Mouse (Mus musculus) thymus, postnatal 10 days (tissue): ENCODE data around the gene Zzef1.

Experiments
- DNase-seq, 2 experiments: peaks; one replicate each; pipeline ENCODE4 v3.0.0; 2021; ENCODE audit warnings: low spot score in 2 of 2

Gene Zzef1

GRCm38 (mm10) chr11:72955339-72955974, 159.4 kb downstream of the Zzef1 start:
- no peak for DNase-seq

- no peak for DNase-seq
Observed at GRCm38 (mm10) chr11:72957318-72957717, 161.3 kb downstream of the Zzef1 start.

DNA sequence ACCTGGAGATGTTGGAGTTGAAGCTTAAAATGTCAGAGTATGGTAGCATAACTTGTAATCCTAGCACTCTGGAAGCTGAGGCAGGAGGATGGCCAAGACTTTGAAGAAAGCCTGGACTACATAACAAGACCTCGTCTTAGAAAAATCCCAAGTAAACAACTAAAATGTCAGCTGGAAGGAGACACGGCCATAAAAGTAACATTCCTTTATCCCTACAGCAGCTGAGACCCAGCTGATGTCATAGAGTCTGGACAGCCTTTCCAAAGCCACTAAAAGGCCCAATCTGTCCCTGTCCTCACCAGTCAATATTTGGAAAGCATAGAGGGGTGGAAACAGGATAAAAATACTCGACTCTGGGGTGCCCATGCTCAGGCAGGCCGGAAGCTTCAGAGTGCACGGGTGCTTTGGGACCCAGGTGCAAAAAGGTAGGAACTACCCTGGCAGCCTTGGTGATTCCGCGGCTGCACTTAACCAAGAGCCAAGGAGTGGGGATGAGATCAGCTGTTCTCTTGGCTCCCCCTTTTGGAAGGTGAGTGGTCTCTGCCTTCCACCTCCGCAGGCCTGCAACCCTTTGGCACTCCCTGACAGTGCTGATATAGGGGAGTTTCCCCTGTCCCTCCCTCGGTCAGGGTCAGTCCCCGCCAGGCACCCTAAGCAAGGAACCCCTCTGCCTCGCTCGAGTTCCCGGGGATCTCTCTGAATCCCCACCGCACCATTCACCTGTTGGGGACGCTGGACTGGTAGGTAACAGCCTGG, 164.1 kb downstream of the Zzef1 start:
- DNase-seq = no peak

GRCm38 (mm10) chr11:72960723-72961071, 164.7 kb downstream of the Zzef1 start:
- DNase-seq = no peak

GRCm38 (mm10) chr11:72961072-72961980, 165.3 kb downstream of the Zzef1 start, which contains the start of gene Atp2a3:
Gene Atp2a3 (plus strand): TSS chr11:72961169.
- DNase-seq = peak; percentile 88 to 92

- DNase-seq = no peak
Observed at GRCm38 (mm10) chr11:72962378-72962777, 166.4 kb downstream of the Zzef1 start.

DNA sequence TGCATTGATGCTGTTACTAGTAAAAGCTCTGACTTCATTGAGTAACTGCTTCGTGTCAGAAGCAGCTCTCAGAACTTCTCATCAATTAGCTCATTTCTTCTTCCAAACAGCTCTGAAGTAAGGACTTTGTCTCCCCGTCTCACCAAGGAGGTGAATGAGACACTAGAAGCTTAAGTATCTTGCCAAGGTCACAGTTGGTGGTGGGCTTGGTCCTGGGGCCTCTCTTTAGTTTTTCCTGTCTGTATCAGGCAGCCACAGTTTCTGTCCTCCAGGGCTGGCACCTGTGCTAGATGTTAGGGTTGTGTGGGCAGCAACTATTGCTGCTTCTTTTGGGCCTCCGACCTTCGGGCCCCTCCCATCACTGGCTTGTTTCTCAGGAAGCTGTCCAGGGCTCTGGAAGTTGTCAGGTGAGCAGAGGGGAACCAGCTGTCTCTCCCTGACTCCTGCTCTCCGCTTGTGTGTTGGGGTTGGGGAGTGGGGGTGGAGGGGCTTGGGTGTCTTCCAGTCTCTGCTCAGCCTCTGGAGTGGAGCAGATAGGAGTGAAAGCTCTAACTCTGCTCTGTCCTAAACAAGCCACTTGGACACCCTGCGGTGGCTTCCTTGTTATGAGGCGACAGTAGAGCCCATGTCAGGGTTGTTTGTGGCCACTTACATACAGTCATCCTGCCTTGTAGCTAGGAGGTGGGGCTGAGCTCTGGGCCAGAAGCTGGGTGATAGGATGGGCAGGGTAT, 167.2 kb downstream of the Zzef1 start:
- DNase-seq = no peak

DNA sequence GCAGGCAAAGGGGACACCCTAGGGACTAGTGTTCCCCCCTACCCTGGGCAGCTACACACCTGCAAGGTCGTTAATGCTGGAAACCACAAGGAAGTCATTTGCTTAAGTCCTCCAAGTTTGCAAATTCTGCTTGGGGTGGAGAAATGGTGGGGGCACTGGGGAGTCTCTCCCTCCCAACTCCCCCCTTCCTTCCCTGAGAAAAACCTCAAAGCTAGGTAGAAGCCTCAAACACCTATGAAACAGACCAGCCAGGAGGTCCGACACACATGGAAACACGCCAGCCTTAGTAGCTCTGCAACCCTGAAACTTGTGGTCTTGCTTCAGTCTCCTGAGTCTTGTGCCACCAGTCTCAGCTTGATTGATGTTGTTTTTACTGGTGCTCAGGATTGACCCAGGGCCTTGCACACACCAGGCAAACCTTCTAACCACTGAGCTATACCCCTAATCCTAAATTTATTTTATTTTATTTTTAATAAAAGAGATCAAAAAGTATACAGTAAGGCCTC, 167.8 kb downstream of the Zzef1 start:
- DNase-seq = no peak

DNA sequence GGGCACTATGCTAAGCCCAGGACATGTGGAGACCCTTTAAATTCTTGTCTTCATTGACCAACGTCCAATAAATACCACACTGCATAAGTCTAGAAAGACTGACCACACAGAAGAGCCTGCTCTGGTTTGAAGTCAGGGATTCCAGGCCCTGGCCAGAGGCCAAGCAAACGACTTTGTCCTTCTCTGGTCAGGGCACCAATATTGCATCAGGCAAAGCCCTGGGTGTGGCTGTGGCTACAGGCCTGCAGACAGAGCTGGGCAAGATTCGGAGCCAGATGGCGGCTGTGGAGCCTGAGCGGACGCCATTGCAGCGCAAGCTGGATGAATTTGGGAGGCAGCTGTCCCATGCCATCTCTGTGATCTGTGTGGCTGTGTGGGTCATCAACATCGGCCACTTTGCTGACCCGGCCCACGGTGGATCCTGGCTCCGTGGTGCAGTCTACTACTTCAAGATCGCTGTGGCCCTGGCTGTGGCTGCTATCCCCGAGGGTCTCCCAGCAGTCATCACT, 179.0 kb downstream of the Zzef1 start:
- DNase-seq = no peak
